Mouse (Mus musculus) small intestine, adult 2 months (tissue): ENCODE measurements at regions not wholly inside any gene's neighbourhood (a gene's known extent, or its start where the extent isn't known, plus 50 kb on each side); places are given as distances from the start of the nearest gene placed in this dataset.
A peak's percentile ranks its signal among the peaks of the same experiment; 100 is the strongest.

Source experiments
- H3K27ac ChIP-seq: fragments of 200-500 bp; 2 replicates; pipeline ENCODE4 v1.5.1; 2012; ENCODE audit warnings: low read depth, low read length, control low read depth, inconsistent platforms; ENCODE audit not compliant: insufficient read depth
- H3K27me3 ChIP-seq: fragments of 200-500 bp; 2 replicates; pipeline ENCODE4 v1.6.1; 2012; ENCODE audit warnings: mild to moderate bottlenecking, moderate library complexity, low read length, inconsistent platforms; ENCODE audit not compliant: control insufficient read depth, insufficient read depth
- H3K36me3 ChIP-seq: fragments of 200-500 bp; 2 replicates; pipeline ENCODE4 v1.6.1; 2012; ENCODE audit warnings: mild to moderate bottlenecking, low read length, control low read depth, inconsistent platforms; ENCODE audit not compliant: control insufficient read depth, insufficient read depth
- H3K4me1 ChIP-seq: fragments of 200-500 bp; 2 replicates; pipeline ENCODE4 v1.6.1; 2012; ENCODE audit warnings: low read length, inconsistent platforms, mixed read lengths; ENCODE audit not compliant: control insufficient read depth, insufficient read depth, insufficient read length
- H3K4me3 ChIP-seq: fragments of 200-500 bp; 2 replicates; pipeline ENCODE4 v1.5.1; 2012; ENCODE audit warnings: low read depth, mild to moderate bottlenecking, control low read depth, inconsistent platforms, low read length, moderate library complexity
- CTCF ChIP-seq: fragments of 200-500 bp; IDR thresholded peaks from 2 replicates; pipeline ENCODE4 v1.5.1; 2012; ENCODE audit warnings: low read depth, mild to moderate bottlenecking, control low read depth, inconsistent platforms, low read length, moderate library complexity, mixed read lengths; ENCODE audit not compliant: insufficient replicate concordance, insufficient read length; ENCODE audit errors: extremely low read depth
- POLR2A ChIP-seq: fragments of 200-500 bp; IDR thresholded peaks from 2 replicates; pipeline ENCODE4 v1.6.1; 2012; ENCODE audit warnings: low read depth, mild to moderate bottlenecking, control low read depth, inconsistent platforms, low read length, moderate library complexity
- WGBS: fragments of 180-500 bp; shearing (Covaris S2); methylation state at CpG from one replicate; pipeline ENCODE4 v1.1.7; 2018; 5-methylcytosine and 5-hydroxymethylcytosine counted together

GRCm38 (mm10) chr13:35395192-35395591 is 264.4 kb upstream of the Cdyl start:
- H3K27me3 ChIP-seq = no peaks in the 10 kb centered on the region
- no peaks in the 10 kb centered on the region for H3K36me3 ChIP-seq
- H3K4me1 ChIP-seq = peaks cover 8% of the 10 kb centered on the region; the same call in 1 of the 2 replicates
- TF ChIP-seq CTCF (no peak), POLR2A (no peak)
- 20% methylated on average over 4 of the region's 4 CpGs for WGBS
- peak overlapping the region; percentile 75 for H3K27ac ChIP-seq
- no peak overlapping the region for H3K4me3 ChIP-seq

GRCm38 (mm10) chr13:35395630-35396029 is 264.0 kb upstream of the Cdyl start:
- WGBS = 8% methylated on average over 5 of the region's 5 CpGs
- H3K27me3 ChIP-seq = no peaks in the 10 kb centered on the region
- H3K4me3 ChIP-seq = no peak overlapping the region
- peak overlapping the region; percentile 75 for H3K27ac ChIP-seq
- H3K4me1 ChIP-seq = peaks cover 8% of the 10 kb centered on the region; the same call in 1 of the 2 replicates
- no peak for TF ChIP-seq CTCF
- no peak for TF ChIP-seq POLR2A
- no peaks in the 10 kb centered on the region for H3K36me3 ChIP-seq

- H3K4me1 ChIP-seq = peaks cover 8% of the 10 kb centered on the region; the same call in 1 of the 2 replicates
- 81% methylated on average over 2 of the region's 2 CpGs for WGBS
- H3K27me3 ChIP-seq = no peaks in the 10 kb centered on the region
- H3K27ac ChIP-seq = no peak overlapping the region
- no peak for TF ChIP-seq POLR2A
- no peaks in the 10 kb centered on the region for H3K36me3 ChIP-seq
- H3K4me3 ChIP-seq = no peak overlapping the region
These were observed 262.5 kb upstream of the Cdyl start for GRCm38 (mm10) chr13:35397166-35397565.

- Histone ChIP-seq H3K4me3 (no peak overlapping the region), H3K4me1 (peaks cover 8% of the 10 kb centered on the region; the same call in 1 of the 2 replicates), H3K36me3 (no peaks in the 10 kb centered on the region), H3K27me3 (no peaks in the 10 kb centered on the region), H3K27ac (no peak overlapping the region)
- TF ChIP-seq CTCF (no peak), POLR2A (no peak)
- WGBS = 82% methylated on average over 8 of the region's 8 CpGs
These were observed 261.4 kb upstream of the Cdyl start for GRCm38 (mm10) chr13:35398192-35398591.

- WGBS = 87% methylated on average over 2 of the region's 2 CpGs
- H3K27ac ChIP-seq = no peak overlapping the region
- H3K36me3 ChIP-seq = no peaks in the 10 kb centered on the region
- H3K4me1 ChIP-seq = no peaks in the 10 kb centered on the region
- H3K4me3 ChIP-seq = no peak overlapping the region
- TF ChIP-seq CTCF (no peak), POLR2A (no peak)
- H3K27me3 ChIP-seq = no peaks in the 10 kb centered on the region
These were observed 256.8 kb upstream of the Cdyl start for GRCm38 (mm10) chr13:35402856-35403255.

GRCm38 (mm10) chr13:35404428-35404827 is 255.2 kb upstream of the Cdyl start:
- H3K27me3 ChIP-seq = no peaks in the 10 kb centered on the region
- no peak overlapping the region for H3K4me3 ChIP-seq
- WGBS = 87% methylated on average over 5 of the region's 5 CpGs
- no peak for TF ChIP-seq CTCF
- no peak for TF ChIP-seq POLR2A
- H3K36me3 ChIP-seq = no peaks in the 10 kb centered on the region
- no peak overlapping the region for H3K27ac ChIP-seq
- H3K4me1 ChIP-seq = no peaks in the 10 kb centered on the region

GRCm38 (mm10) chr13:35405384-35405783 is 254.2 kb upstream of the Cdyl start:
- Histone ChIP-seq H3K4me3 (no peak overlapping the region), H3K27ac (no peak overlapping the region), H3K4me1 (no peaks in the 10 kb centered on the region), H3K27me3 (no peaks in the 10 kb centered on the region), H3K36me3 (no peaks in the 10 kb centered on the region)
- 63% methylated on average over 1 of the region's 1 CpGs for WGBS
- TF ChIP-seq CTCF (no peak), POLR2A (no peak)

- H3K4me3 ChIP-seq = no peak overlapping the region
- no peak for TF ChIP-seq CTCF
- no peak for TF ChIP-seq POLR2A
- H3K27ac ChIP-seq = no peak overlapping the region
- no peaks in the 10 kb centered on the region for H3K4me1 ChIP-seq
- no peaks in the 10 kb centered on the region for H3K36me3 ChIP-seq
- 77% methylated on average over 4 of the region's 4 CpGs for WGBS
- H3K27me3 ChIP-seq = no peaks in the 10 kb centered on the region; the same call in 1 of the 2 replicates
These were observed 242.1 kb upstream of the Cdyl start for GRCm38 (mm10) chr13:35417500-35417899.
